Mouse (Mus musculus) T-helper 2 cell (primary cell): Measurements from ENCODE around the gene Rilp.

Experiments
- in situ Hi-C: fragments of 300-600 bp; cut with MboI, MseI; formaldehyde crosslinking; loops from one replicate; pipeline ENCODE4 v1.15.1; 2025; ENCODE audit warnings: high pct_unique_total_duplicates

The Rilp gene

GRCm38 (mm10) chr11:75509741-75510626 is at the start of gene Rilp:
TSS of gene Rilp (plus strand) at chr11:75510094.
- in situ Hi-C loops, result no loop called here

DNA sequence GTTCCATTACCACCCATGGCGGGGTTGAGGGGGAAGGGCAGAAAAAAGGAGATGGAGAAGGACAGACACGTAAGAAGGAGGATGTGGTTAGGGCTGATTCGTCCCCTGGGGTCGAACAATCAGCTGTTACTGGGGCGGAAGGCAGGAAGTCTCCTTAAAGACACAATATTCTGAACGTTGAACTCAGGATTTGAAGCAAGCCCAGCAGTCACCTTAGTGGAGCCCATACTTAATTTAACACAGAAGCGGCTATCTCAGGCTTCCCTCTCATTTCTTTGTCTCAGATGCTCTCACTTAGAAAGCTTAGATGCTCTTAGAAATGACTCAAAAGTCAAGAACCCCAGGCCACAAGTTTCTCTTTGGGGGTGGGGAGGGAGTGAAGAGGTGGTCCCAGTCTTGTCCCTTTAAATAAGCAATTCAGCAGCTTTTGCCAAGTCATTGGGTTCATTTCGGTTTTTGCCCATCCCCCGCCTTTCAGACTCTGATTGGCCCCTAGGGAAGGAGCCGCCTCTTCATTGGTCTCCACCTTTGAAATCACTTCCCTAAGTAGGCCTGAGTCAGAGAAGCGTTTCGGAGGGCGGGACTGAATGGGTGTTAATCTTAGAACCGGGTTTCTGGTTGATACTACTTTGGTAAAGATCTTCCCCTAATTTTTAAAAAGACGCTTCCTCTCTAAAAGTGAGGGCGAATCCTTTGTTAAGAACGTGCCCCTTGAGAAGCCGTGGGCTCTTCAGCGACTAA is 49.6 kb upstream of the Rilp start:
- in situ Hi-C loops, result no loop called here

DNA sequence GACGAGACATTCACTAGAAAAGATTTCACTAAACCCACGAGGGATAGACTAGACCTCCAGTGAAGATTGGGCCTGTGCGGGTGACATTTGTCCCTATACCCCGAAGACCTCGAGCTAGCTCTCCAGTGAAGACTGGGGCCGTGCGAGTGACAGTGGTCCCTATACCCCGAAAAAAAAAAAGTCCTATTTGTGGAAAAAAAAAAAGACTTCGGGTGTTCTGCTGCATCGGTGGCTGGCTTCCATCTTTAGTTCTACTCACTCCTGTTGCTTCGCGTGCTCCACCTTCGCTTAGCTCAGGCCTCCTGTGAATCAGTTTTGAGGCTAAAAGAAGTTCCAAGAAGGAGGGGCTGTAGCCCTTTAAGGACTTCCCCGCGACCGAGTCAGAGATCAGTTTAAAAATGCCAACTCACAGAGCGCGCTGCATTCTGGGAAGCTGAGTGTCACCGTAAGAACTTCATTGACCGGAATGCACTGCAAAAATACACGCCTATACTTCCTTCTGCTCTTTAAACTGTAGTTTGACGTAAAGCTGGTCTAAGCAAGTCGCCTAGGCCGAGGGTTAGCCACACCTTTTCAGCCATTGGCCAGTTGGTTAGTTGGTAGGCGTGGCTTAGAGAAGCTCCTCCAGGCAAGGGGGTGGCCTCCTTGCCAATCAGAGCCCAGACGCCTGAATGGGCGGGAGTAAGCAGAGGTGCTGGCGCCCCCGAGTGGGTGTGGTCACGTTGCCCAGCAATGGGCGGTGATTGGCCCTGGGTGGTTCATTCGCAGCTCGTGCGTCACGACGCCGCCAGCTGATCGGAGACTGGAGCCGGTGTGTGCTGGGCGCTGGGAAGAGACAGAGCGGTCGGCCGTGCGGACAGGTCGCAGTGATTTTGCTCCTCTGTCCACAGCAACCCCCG is 48.8 kb upstream of the Rilp start, which contains the start of gene Tlcd2:
TSS of gene Tlcd2 (plus strand) at position 872 of the 899 bp plus-strand sequence.
- in situ Hi-C loops, result no loop called here

DNA sequence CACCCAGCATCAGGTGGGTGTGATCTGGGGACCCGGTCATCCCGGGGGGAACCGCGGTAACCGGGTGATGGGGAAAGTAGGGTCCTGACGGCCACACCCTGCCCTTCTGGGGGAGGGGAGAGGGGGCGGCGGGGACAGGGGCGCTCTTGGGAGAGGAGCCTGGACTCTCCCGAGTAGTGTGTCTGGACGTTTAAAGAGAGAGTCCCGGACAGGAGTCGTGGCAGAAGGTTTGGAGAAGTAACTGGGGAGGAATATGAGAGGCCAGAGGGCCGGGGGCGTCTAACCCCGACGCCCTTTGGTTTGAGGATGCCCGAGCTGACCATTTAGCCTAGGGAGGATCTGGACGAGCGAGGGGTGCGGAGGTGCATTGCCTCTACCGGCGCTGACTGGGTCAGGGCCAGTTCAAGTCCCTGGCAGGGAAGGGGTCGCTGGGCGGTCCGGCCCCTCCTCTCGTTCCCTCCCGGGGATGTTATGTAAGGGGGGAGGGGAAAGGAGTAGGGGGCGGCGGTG is 48.1 kb upstream of the Rilp start:
- in situ Hi-C loops, result no loop called here

DNA sequence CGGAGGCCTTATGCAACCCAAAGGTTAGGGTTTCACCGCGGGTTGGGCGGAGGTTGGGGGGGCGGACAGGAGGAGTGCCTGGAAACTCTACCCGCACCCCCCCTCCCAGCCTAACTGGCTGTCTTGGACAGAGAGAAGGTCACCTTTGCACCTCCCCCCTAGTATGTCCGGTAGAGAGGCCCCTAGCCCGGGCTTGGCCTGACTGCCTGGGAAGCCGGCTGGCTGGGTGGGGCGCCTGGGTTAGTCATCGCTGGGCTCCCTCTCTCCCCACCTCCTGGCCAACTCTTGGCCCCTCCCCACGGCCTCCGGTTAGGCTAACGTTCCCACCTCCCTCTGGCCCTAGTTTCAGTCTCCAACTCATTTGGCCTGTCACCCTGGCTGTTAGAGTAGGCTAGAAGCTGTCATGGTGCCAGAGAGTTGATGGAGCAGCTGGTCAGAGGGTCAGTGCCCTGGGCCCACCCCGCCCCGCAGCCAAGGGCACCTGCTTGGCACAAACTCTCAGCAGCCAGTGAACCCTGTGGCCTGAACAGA is 47.6 kb upstream of the Rilp start:
- in situ Hi-C loops, result no loop called here

DNA sequence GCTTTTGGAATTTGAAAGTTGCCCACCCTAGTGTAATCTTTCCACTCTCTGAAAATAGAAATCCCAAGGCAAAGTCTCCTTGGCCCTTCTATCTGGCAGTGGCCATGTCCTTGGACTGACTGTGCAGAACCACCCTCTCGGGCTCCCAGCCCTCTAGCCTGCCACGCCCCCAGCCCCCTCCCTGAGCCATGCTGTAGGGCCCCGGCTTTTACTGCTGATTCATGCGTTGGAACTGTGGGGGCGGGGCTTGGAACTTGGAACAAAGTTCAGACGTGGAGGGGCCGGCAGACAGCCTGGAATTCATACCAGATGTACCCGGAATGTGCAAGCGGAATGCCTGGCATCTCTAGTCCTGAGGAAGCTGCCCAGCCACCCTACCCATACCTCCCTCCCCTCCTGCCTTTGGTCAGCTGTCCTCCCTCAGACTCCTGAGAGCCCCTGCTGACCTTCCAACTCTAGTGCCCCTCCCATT is 47.0 kb upstream of the Rilp start:
- in situ Hi-C loops, result no loop called here

- in situ Hi-C loops, result no loop called here
These were observed 46.3 kb upstream of the Rilp start for GRCm38 (mm10) chr11:75463624-75464023.

GRCm38 (mm10) chr11:75464417-75464816 is 45.5 kb upstream of the Rilp start:
- in situ Hi-C loops, result no loop called here

DNA sequence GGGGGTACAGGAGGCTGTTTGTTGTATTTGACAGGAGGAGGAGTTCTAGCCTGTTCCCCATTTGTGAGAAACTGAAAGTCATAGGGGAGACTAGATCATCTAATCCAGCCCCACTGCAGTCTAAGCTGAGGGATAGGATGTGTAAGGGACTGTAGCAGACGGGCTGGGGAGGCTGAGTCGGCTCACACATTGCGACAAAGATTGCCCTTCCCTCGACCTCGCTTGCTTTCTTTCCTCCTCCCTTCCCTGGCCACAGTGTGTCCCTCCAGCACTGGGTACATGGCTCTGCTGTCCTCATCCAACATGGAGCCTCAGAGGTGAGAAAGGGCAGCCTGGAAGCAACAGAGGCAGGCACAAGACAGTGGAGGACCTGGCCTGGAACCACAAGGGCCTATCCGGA is 44.8 kb upstream of the Rilp start:
- in situ Hi-C loops, result no loop called here

DNA sequence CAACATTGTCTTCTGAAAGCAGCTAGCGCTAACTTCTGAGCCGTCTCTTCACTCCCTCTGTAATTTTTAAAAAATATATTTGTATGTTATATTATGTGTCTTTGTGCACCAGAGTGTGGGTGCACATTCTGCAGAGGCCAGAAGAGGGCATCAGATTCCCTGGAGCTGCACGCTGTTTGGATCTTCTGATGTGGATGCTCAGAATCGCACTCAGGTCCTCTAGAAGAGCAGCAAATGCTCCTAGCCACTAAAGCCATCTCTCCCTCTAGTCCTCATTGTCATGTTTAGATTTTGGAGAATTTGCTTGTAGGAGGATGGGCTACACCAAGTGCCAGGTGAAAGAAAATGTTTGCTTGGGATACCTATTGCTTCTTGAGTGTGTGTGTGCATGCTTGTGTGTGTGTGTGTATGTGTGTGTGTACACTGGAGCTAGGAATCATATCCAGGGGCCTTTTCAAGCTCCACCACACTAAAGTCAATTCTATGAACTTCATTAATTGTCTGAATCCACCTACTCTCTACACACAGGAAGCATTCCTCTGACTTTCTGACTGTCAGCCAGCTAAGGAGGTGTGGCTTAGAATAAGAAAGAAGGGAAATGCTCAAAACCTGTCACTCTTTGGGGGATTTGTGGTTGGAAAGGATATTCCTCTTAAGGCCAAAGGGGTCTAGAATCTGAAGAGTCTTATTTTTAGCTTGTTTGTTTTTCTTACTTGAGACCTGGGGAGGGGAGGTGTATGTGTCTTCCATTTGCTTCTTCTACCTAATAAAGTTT is 43.0 kb upstream of the Rilp start:
- in situ Hi-C loops, result no loop called here

DNA sequence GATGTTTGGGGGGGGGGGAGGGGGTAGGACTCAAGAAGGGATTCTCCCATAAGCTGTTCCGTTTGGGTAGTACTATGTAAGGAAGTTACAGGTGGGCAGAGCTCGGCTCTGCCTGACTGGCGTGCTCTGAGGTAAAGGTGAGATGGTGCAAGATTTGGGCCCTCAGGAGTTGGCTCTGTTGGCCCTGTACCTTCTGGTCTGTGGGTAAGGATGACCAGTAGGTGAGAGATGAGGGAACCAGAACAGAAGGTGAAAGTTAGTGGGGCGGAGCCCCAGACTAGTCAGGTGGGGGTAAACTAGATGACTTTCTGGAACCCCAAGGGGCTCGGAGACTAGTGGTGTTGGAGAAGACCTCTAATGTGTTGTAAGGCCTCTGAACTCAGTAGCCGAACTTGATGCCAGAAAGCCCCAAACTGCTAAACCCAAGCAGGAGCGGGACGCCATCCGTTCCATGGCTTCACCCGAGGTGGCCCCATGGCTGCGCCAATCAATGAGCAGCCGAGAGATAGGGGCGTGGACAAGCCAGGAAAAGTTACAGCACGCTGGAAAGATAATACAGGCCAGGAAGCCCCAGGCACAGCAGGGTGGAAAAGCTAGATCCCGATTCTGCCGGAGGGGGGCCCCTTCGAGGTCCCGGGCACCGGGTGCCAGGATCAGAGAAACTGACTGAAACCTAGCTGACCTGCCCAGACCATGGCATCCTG is 42.2 kb upstream of the Rilp start:
- in situ Hi-C loops, result no loop called here

DNA sequence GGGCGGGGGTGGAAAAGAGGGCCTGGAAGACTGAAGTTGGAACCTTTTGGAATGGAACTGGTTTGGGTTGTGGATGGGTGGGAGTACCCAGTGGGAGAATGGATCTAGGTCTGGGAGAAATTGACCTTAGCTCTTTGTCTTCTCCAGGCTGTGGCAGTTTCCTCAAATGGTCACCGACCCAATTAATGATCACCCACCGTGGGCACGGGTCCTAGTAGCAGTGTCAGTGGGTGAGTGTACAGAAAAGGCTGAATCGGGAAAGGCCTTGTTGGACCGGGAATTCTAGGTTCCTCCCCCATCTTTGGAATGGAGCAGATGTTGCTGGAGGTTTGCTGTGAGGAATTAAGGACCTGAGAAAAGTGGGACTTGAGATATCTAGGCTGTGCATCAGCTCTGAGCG is 41.5 kb upstream of the Rilp start:
- in situ Hi-C loops, result no loop called here

- in situ Hi-C loops, result no loop called here
These were observed 40.6 kb upstream of the Rilp start for GRCm38 (mm10) chr11:75469261-75469660.

- in situ Hi-C loops, result no loop called here
These were observed 39.2 kb upstream of the Rilp start for GRCm38 (mm10) chr11:75470675-75471074.

- in situ Hi-C loops, result no loop called here
These were observed 37.3 kb upstream of the Rilp start for GRCm38 (mm10) chr11:75472469-75473081.

GRCm38 (mm10) chr11:75473376-75473775 is 36.5 kb upstream of the Rilp start:
- in situ Hi-C loops, result no loop called here

DNA sequence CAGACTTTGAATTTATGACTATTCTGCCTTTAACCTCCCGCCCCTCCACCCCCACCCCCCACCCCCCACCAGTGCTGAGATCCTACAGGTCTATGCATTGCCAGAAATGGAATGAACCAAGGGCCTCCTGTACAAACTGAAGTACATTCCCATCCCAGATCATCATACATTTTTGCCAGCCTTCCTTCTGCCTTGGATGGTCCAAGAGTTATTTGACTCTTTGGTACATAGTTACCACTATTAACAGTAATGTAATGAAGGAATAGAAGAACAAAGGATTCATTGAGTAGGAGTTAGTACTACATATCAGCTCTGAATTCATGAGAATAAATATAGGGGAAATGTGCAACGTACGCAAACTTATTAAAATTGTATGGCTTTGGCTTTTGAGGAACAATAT is 23.7 kb upstream of the Rilp start:
- in situ Hi-C loops, result no loop called here

- in situ Hi-C loops, result no loop called here
These were observed 23.2 kb upstream of the Rilp start, which contains the start of gene Prpf8 for GRCm38 (mm10) chr11:75486601-75487285. TSS of gene Prpf8 (plus strand) at chr11:75486816.

GRCm38 (mm10) chr11:75487496-75487895 is 22.4 kb upstream of the Rilp start:
- in situ Hi-C loops, result no loop called here
